Mouse (Mus musculus) CH12.LX (cell line): ENCODE measurements around the gene Ciz1. TPM values are rescaled to one million over a fixed set of nuclear protein-coding genes. Genes with fewer than 3 reads are reported as not detected.

Source experiments
- DNase-seq: peaks from one replicate; pipeline ENCODE4 v3.0.0-alpha.2; 2013; ENCODE audit errors: extremely low read depth
- H3K27ac ChIP-seq: 2 replicates; pipeline ENCODE4 v1.5.1; 2012; ENCODE audit warnings: low read depth, mild to moderate bottlenecking, control low read depth, moderate library complexity; ENCODE audit not compliant: insufficient read depth
- H3K27me3 ChIP-seq: replicated peaks from 2 replicates; pipeline ENCODE3; 2012; ENCODE audit warnings: inconsistent platforms
- H3K36me3 ChIP-seq, 2 experiments: replicated peaks in 1 of 2; 2 replicates each; pipeline versions ENCODE3 to v1.6.1; 2012; ENCODE audit warnings: inconsistent platforms in 1 of 2, low read length in 1 of 2, mild to moderate bottlenecking in 1 of 2, mixed read lengths in 1 of 2, moderate library complexity in 1 of 2; ENCODE audit not compliant: control insufficient read depth in 1 of 2, insufficient read depth in 1 of 2
- H3K4me1 ChIP-seq, 2 experiments: 2 replicates each; pipeline ENCODE4 v1.6.1; 2012; ENCODE audit warnings: inconsistent platforms in 1 of 2, moderate library complexity in 1 of 2; ENCODE audit not compliant: insufficient read depth in 2 of 2, control insufficient read depth in 1 of 2
- H3K4me2 ChIP-seq: 2 replicates; pipeline ENCODE4 v1.6.1; 2012; ENCODE audit warnings: low read depth, mild to moderate bottlenecking, control low read depth; ENCODE audit not compliant: poor library complexity, insufficient read depth, severe bottlenecking
- H3K4me3 ChIP-seq, 3 experiments: fragments of 150-350 bp in 1 of 3; sonication (generic) in 1 of 3; replicated peaks in 1 of 3; 2 replicates each; pipeline versions ENCODE3 to v1.5.1; 2011 to 2012; ENCODE audit warnings: low read depth in 2 of 3, low read length in 2 of 3, mild to moderate bottlenecking in 2 of 3, moderate library complexity in 2 of 3, control low read depth in 1 of 3, improper control_type of control experiment in 1 of 3, inconsistent platforms in 1 of 3, mixed read lengths in 1 of 3; ENCODE audit not compliant: poor library complexity in 1 of 3
- H3K79me2 ChIP-seq: replicated peaks from 2 replicates; pipeline ENCODE4 v1.6.1; 2012; ENCODE audit warnings: mild to moderate bottlenecking, moderate library complexity; ENCODE audit not compliant: control insufficient read depth, poor library complexity, insufficient read depth, severe bottlenecking; ENCODE audit errors: extremely low read depth
- H3K9ac ChIP-seq: 2 replicates; pipeline ENCODE4 v1.6.1; 2012; ENCODE audit warnings: low read depth, mild to moderate bottlenecking, control low read depth, moderate library complexity; ENCODE audit not compliant: insufficient read depth
- H3K9me3 ChIP-seq: replicated peaks from 2 replicates; pipeline ENCODE3; 2012; ENCODE audit warnings: low read length, inconsistent platforms, mixed read lengths
- BHLHE40 ChIP-seq: IDR thresholded peaks from 2 replicates; pipeline ENCODE4 v1.6.1; 2011; ENCODE audit warnings: mild to moderate bottlenecking, low read depth, low read length, improper control_type of control experiment
- CHD1 ChIP-seq: IDR thresholded peaks from 2 replicates; pipeline ENCODE4 v1.6.1; 2012; ENCODE audit warnings: low read depth, low read length, improper control_type of control experiment, inconsistent platforms
- CTCF ChIP-seq, 2 experiments: IDR thresholded peaks in 1 of 2; conservative IDR thresholded peaks in 1 of 2; 2 replicates each; pipeline ENCODE4 v1.5.1; 2011 to 2012; ENCODE audit warnings: low read depth in 2 of 2, low read length in 2 of 2, improper control_type of control experiment in 1 of 2, inconsistent platforms in 1 of 2, mild to moderate bottlenecking in 1 of 2, moderate library complexity in 1 of 2
- E2F4 ChIP-seq: IDR thresholded peaks from 2 replicates; pipeline ENCODE4 v1.6.1; 2011; ENCODE audit warnings: low read depth, low read length, improper control_type of control experiment; ENCODE audit not compliant: insufficient replicate concordance
- ELF1 ChIP-seq: IDR thresholded peaks from 2 replicates; pipeline ENCODE4 v1.6.1; 2014; ENCODE audit warnings: low read depth, mild to moderate bottlenecking, inconsistent platforms, low read length, improper control_type of control experiment
- EP300 ChIP-seq: IDR thresholded peaks from 2 replicates; pipeline ENCODE4 v1.6.1; 2011; ENCODE audit warnings: low read length, improper control_type of control experiment
- ETS1 ChIP-seq: conservative IDR thresholded peaks from 2 replicates; pipeline ENCODE4 v1.6.1; 2012; ENCODE audit warnings: low read depth, mild to moderate bottlenecking, inconsistent platforms, low read length, improper control_type of control experiment, moderate library complexity
- IRF4 ChIP-seq: IDR thresholded peaks from 2 replicates; pipeline ENCODE4 v1.6.1; 2014; ENCODE audit warnings: low read depth, mild to moderate bottlenecking, inconsistent platforms, low read length, improper control_type of control experiment
- JUN ChIP-seq: IDR thresholded peaks from 2 replicates; pipeline ENCODE4 v1.6.1; 2011; ENCODE audit warnings: low read depth, mild to moderate bottlenecking, low read length, improper control_type of control experiment, moderate library complexity; ENCODE audit not compliant: insufficient read depth
- JUND ChIP-seq: conservative IDR thresholded peaks from 2 replicates; pipeline ENCODE4 v1.6.1; 2011; ENCODE audit warnings: low read depth, low read length, improper control_type of control experiment
- KAT2A ChIP-seq: IDR thresholded peaks from 2 replicates; pipeline ENCODE4 v1.6.1; 2012; ENCODE audit warnings: low read length, improper control_type of control experiment, inconsistent platforms; ENCODE audit not compliant: insufficient replicate concordance
- MEF2A ChIP-seq: IDR thresholded peaks from 2 replicates; pipeline ENCODE4 v1.6.1; 2014; ENCODE audit warnings: low read depth, mild to moderate bottlenecking, inconsistent platforms, low read length, improper control_type of control experiment, borderline replicate concordance
- MXI1 ChIP-seq: IDR thresholded peaks from 2 replicates; pipeline ENCODE4 v1.6.1; 2011; ENCODE audit warnings: mild to moderate bottlenecking, low read depth, low read length, improper control_type of control experiment
- MYC ChIP-seq: IDR thresholded peaks from 2 replicates; pipeline ENCODE4 v1.6.1; 2011; ENCODE audit warnings: low read depth, mild to moderate bottlenecking, improper control_type of control experiment, low read length
- POLR2A ChIP-seq: IDR thresholded peaks from 2 replicates; pipeline ENCODE4 v1.6.1; 2011; ENCODE audit warnings: low read depth, mild to moderate bottlenecking, improper control_type of control experiment, low read length
- RCOR1 ChIP-seq: conservative IDR thresholded peaks from 2 replicates; pipeline ENCODE4 v1.6.1; 2012; ENCODE audit warnings: low read depth, mild to moderate bottlenecking, inconsistent platforms, low read length, improper control_type of control experiment
- SIN3A ChIP-seq: IDR thresholded peaks from 2 replicates; pipeline ENCODE4 v1.6.1; 2012; ENCODE audit warnings: low read length, improper control_type of control experiment, inconsistent platforms
- TCF12 ChIP-seq: IDR thresholded peaks from 2 replicates; pipeline ENCODE4 v1.6.1; 2014; ENCODE audit warnings: low read depth, mild to moderate bottlenecking, inconsistent platforms, low read length, improper control_type of control experiment
- UBTF ChIP-seq: IDR thresholded peaks from 2 replicates; pipeline ENCODE4 v1.6.1; 2012; ENCODE audit warnings: low read depth, mild to moderate bottlenecking, inconsistent platforms, low read length, improper control_type of control experiment, moderate library complexity
- USF1 ChIP-seq: IDR thresholded peaks from 2 replicates; pipeline ENCODE4 v1.6.1; 2014; ENCODE audit warnings: low read depth, mild to moderate bottlenecking, inconsistent platforms, low read length, improper control_type of control experiment
- ZC3H11A ChIP-seq: IDR thresholded peaks from 2 replicates; pipeline ENCODE4 v1.6.1; 2012; ENCODE audit warnings: low read depth, mild to moderate bottlenecking, inconsistent platforms, low read length, improper control_type of control experiment
- ZKSCAN1 ChIP-seq: IDR thresholded peaks from 2 replicates; pipeline ENCODE4 v1.6.1; 2012; ENCODE audit warnings: low read depth, inconsistent platforms, low read length, improper control_type of control experiment, borderline replicate concordance
- ZMIZ1 ChIP-seq: IDR thresholded peaks from 2 replicates; pipeline ENCODE4 v1.6.1; 2012; ENCODE audit warnings: low read depth, mild to moderate bottlenecking, inconsistent platforms, low read length, improper control_type of control experiment
- ZNF384 ChIP-seq: IDR thresholded peaks from 2 replicates; pipeline ENCODE4 v1.6.1; 2012; ENCODE audit warnings: low read depth, low read length, improper control_type of control experiment, inconsistent platforms
- dilution Hi-C: fragments of 300-500 bp; cut with MboI; formaldehyde crosslinking; loops from 2 replicates; pipeline ENCODE4 v1.14.3; 2020; ENCODE audit warnings: low sequenced_read_pairs; ENCODE audit not compliant: extremely low pct_unique_long_range_greater_than_20kb, extremely low pct_ligation_motif_present
- in situ Hi-C: fragments of 300-500 bp; cut with MboI; formaldehyde crosslinking; loops from 3 replicates; pipeline ENCODE4 v1.14.3; 2019; ENCODE audit warnings: low sequenced_read_pairs, low pct_ligation_motif_present, low pct_unique_long_range_greater_than_20kb, mixed read lengths
- polyA plus RNA-seq: library from polyadenylated mRNA; unstranded; fragments of >175 nt; gene quantifications from 2 replicates; pipeline ENCODE4 v1.2.1, GENCODE M21; 2012; ENCODE audit warnings: low read depth; ENCODE audit not compliant: insufficient read length
- total RNA-seq, 2 experiments: library from RNA; depleted of rRNA; stranded (reverse); fragments of 300-350 nt in 1 of 2; fragments of >200 nt in 1 of 2; gene quantifications; 2 replicates each; pipeline ENCODE4 v1.2.3; 2012 to 2014

The Ciz1 gene
- total and polyA plus RNA-seq, 3 experiments: 8.1 to 47.3 (median 20.4) TPM

GRCm38 (mm10) chr2:32424796-32425195, 72.7 kb downstream of the Ciz1 start:
- dilution Hi-C loops: no loop called here
- Histone ChIP-seq H3K4me3 (no peak overlapping the region), H3K9me3 (no peaks in the 10 kb centered on the region), H3K9ac (no peak overlapping the region), H3K36me3 (peaks cover 10 to 25% of the 10 kb centered on the region in 2 experiments), H3K4me1 (peaks cover 8 to 42% of the 10 kb centered on the region in 2 experiments), H3K27me3 (no peaks in the 10 kb centered on the region), H3K27ac (no peak overlapping the region), H3K79me2 (no peaks in the 10 kb centered on the region), H3K4me2 (no peak overlapping the region)
- TF ChIP-seq MYC (no peak), KAT2A (no peak), RCOR1 (no peak), ELF1 (no peak), TCF12 (no peak), ZMIZ1 (no peak), USF1 (no peak), UBTF (no peak), CTCF (conservative IDR thresholded peaks at IDR 0.05 in 1 of 2, IDR thresholded peaks at IDR 0.05 in 1 of 2; ENCODE audit: low read depth in 2 of 2, low read length in 2 of 2) (no peak), JUND (no peak), EP300 (no peak), MXI1 (no peak), CHD1 (no peak), ETS1 (no peak), ZKSCAN1 (no peak)
- in situ Hi-C loops: no loop called here
- DNase-seq: no peak

GRCm38 (mm10) chr2:32425568-32425967, 73.4 kb downstream of the Ciz1 start:
- H3K9me3 ChIP-seq: no peaks in the 10 kb centered on the region
- H3K4me1 ChIP-seq: peaks cover 8 to 42% of the 10 kb centered on the region in 2 experiments
- H3K27me3 ChIP-seq: no peaks in the 10 kb centered on the region
- dilution Hi-C loops (no loop called here), in situ Hi-C loops (no loop called here)
- no peak overlapping the region for H3K4me2 ChIP-seq
- H3K27ac ChIP-seq: no peak overlapping the region
- no peak overlapping the region for H3K9ac ChIP-seq
- H3K36me3 ChIP-seq: peaks cover 3 to 20% of the 10 kb centered on the region in 2 experiments
- DNase-seq: no peak
- H3K79me2 ChIP-seq: no peaks in the 10 kb centered on the region
- TF ChIP-seq KAT2A: no peak
- no peak for TF ChIP-seq SIN3A
- TF ChIP-seq E2F4: no peak
- TF ChIP-seq ZNF384: no peak
- TF ChIP-seq JUN: no peak
- TF ChIP-seq BHLHE40: no peak
- no peak for TF ChIP-seq MEF2A
- TF ChIP-seq IRF4: no peak
- no peak for TF ChIP-seq POLR2A
- TF ChIP-seq ZC3H11A: no peak
- no peak for TF ChIP-seq CTCF (conservative IDR thresholded peaks at IDR 0.05 in 1 of 2, IDR thresholded peaks at IDR 0.05 in 1 of 2; ENCODE audit: low read depth in 2 of 2, low read length in 2 of 2)
- H3K4me3 ChIP-seq: no peak overlapping the region
